ENCODE assay signal across 9 mouse cellular contexts in genomic region chr7:144052076-144052475, GRCm38 (mm10). TPM values are rescaled to one million over a fixed set of nuclear protein-coding genes. Genes with fewer than 3 reads are reported as not detected.
DNase-seq lines count a peak whose midpoint lies in the region; ATAC-seq and TF ChIP-seq lines count a peak whose summit lies in the region.
"Had no signal": no experiment of that assay in that cellular context is flagged by ENCODE, and none has a peak within 500 bp of the region (broad histone marks: within the 10 kb centered on the region; RNA-seq: fewer than 3 reads in every experiment).

No protein-coding gene starts in this region.

- H3K4me2 ChIP-seq in hindbrain, embryonic 16.5 days (ENCODE audit: low read length) = no peak overlapping the region
- H3K4me2 ChIP-seq: midbrain, embryonic 12.5 days had no signal

- peaks cover 4% of the 10 kb centered on the region; the same call in 1 of the 2 replicates for H3K27me3 ChIP-seq in hindbrain, embryonic 10.5 days (ENCODE audit: insufficient read depth, poor library complexity, severe bottlenecking)
- H3K27me3 ChIP-seq in hindbrain, embryonic 16.5 days (replicated peaks; ENCODE audit: control insufficient read depth, insufficient read depth, low read length) = no peaks in the 10 kb centered on the region
- no peaks in the 10 kb centered on the region for H3K27me3 ChIP-seq in kidney, adult 2 months (replicated peaks; ENCODE audit: control insufficient read depth, insufficient read depth, low read length)
- H3K27me3 ChIP-seq: midbrain, embryonic 12.5 days had no signal

- peak; percentile 53 for DNase-seq in hindbrain, embryonic 10.5 days (ENCODE audit: low spot score)
- peak; percentile 75 for DNase-seq in adrenal gland, postnatal 10 days
- peak; percentile 83 for DNase-seq in kidney, adult 2 months
- peak; percentile 44 for DNase-seq in lung, postnatal 10 days
- DNase-seq in thymus, postnatal 36 days = no peak
- no peak for DNase-seq in layer of hippocampus, adult 11-12 months (ENCODE audit: low spot score)

- no peaks in the 10 kb centered on the region for H3K9me3 ChIP-seq in hindbrain, embryonic 10.5 days
- no peaks in the 10 kb centered on the region for H3K9me3 ChIP-seq in hindbrain, embryonic 16.5 days (ENCODE audit: control insufficient read depth, low read length)
- H3K9me3 ChIP-seq: midbrain, embryonic 12.5 days had no signal

- no peaks in the 10 kb centered on the region for H3K36me3 ChIP-seq in hindbrain, embryonic 10.5 days
- H3K36me3 ChIP-seq in hindbrain, embryonic 16.5 days (ENCODE audit: control insufficient read depth, insufficient read depth, low read length) = no peaks in the 10 kb centered on the region
- no peaks in the 10 kb centered on the region for H3K36me3 ChIP-seq in kidney, adult 2 months (ENCODE audit: control insufficient read depth, insufficient read depth, low read length)
- H3K36me3 ChIP-seq: midbrain, embryonic 12.5 days had no signal

- no peak overlapping the region for H3K4me3 ChIP-seq in hindbrain, embryonic 10.5 days
- H3K4me3 ChIP-seq in hindbrain, embryonic 16.5 days (ENCODE audit: low read length) = no peak overlapping the region
- no peak overlapping the region for H3K4me3 ChIP-seq in kidney, adult 2 months (ENCODE audit: insufficient read depth, low read depth, low read length)
- H3K4me3 ChIP-seq: midbrain, embryonic 12.5 days had no signal

- TF ChIP-seq CTCF in kidney, adult 2 months (conservative IDR thresholded peaks at IDR 0.05; ENCODE audit: insufficient read depth, insufficient read length, low read depth, low read length) = peak; percentile 76

- ATAC-seq in hindbrain, embryonic 16.5 days = no peak
- no peak for ATAC-seq in activated CD4-positive, CD25-positive, alpha-beta regulatory T cell, adult 4 months

- H3K4me1 ChIP-seq in hindbrain, embryonic 10.5 days (replicated peaks) = peaks cover 26% of the 10 kb centered on the region
- H3K4me1 ChIP-seq in hindbrain, embryonic 16.5 days (ENCODE audit: control insufficient read depth, insufficient read depth, low read depth, low read length) = no peaks in the 10 kb centered on the region
- H3K4me1 ChIP-seq in kidney, adult 2 months (ENCODE audit: control insufficient read depth, insufficient read depth, low read length) = peaks cover 2% of the 10 kb centered on the region; the same call in 1 of the 2 replicates
- H3K4me1 ChIP-seq: midbrain, embryonic 12.5 days had no signal

- H3K9ac ChIP-seq in hindbrain, embryonic 16.5 days (ENCODE audit: low read depth, low read length) = no peak overlapping the region
- H3K9ac ChIP-seq: midbrain, embryonic 12.5 days had no signal

- TF ChIP-seq POLR2A in kidney, adult 2 months (IDR thresholded peaks at IDR 0.05; ENCODE audit: low read depth, low read length) = no peak

- WGBS in hindbrain, embryonic 10.5 days = 8% methylated on average over 12 of the region's 12 CpGs
- WGBS in hindbrain, embryonic 16.5 days = 8% methylated on average over 12 of the region's 12 CpGs
- WGBS in kidney, adult 2 months = 7% methylated on average over 12 of the region's 12 CpGs

- H3K27ac ChIP-seq in hindbrain, embryonic 10.5 days = peak overlapping the region; percentile 29; the same call in 1 of the 2 replicates
- no peak overlapping the region for H3K27ac ChIP-seq in hindbrain, embryonic 16.5 days (ENCODE audit: low read depth, low read length)
- no peak overlapping the region for H3K27ac ChIP-seq in kidney, adult 2 months (ENCODE audit: insufficient read depth, low read depth, low read length)
- H3K27ac ChIP-seq: midbrain, embryonic 12.5 days had no signal

RNA-seq across cellular contexts. Expression of gene Shank2, which starts 50.3 kb away (rescaled TPM):
- polyA plus RNA-seq in hindbrain, embryonic 10.5 days (2016; fragmentation: Nextera tagmentation; extraction: Ambion mirVana) = 0.95 and 1.6 TPM in 2 replicates
- 8.9 and 9.0 TPM in 2 replicates for polyA plus RNA-seq in hindbrain, embryonic 16.5 days (2015; fragmentation: Nextera tagmentation; extraction: Ambion mirVana)
- total RNA-seq in adrenal gland, postnatal 10 days (2021) = 1 to 10 TPM; 3.6 to 6.5 TPM
- polyA plus RNA-seq in kidney, adult 2 months (2012; rRNA removed) = 16.1 and 17.1 TPM in 2 replicates
- polyA plus RNA-seq in activated CD4-positive, CD25-positive, alpha-beta regulatory T cell, adult 4 months (2017; shearing (Covaris generic)) = under 1 TPM in 1 of 2 experiments, not detected in 1; 0.11 TPM

Comparison
In these comparisons a context has a peak if more than half of its experiments do, and no peak if none do; other contexts are left out.
1. DNase-seq: peak in hindbrain, embryonic 10.5 days (single experiment), adrenal gland, postnatal 10 days (single experiment), kidney, adult 2 months (single experiment) and lung, postnatal 10 days (single experiment); none in thymus, postnatal 36 days (0 of 2) and layer of hippocampus, adult 11-12 months (single experiment).